8 mouse cellular contexts compared by ENCODE assay signal in the genomic region with DNA sequence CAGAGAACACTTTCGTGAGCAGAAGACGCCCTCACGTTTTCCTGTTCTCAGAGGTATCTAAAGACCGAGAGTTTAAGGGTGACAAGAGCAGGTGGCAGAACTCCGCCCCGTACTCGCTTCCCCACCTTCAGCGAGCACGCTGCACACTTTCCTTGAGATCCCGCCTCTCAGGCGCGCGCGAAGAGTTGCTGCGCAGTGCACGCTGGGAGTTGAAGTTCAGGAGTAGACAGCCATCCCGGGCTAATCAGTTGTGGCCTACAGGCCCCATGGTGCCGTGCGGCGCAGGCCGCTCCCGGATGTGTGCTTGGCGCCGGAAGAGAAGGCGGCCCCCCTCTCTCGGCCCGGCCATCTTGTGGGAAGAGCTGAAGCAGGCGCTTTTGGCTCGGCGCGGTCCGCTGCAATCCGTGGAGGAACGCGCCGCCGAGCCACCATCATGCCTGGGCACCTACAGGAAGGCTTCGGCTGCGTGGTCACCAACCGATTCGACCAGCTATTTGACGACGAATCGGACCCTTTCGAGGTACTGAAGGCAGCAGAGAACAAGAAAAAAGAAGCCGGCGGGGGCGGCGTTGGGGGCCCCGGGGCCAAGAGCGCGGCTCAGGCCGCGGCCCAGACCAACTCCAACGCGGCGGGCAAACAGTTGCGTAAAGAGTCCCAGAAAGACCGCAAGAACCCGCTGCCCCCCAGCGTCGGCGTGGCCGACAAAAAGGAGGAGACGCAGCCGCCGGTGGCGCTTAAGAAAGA. TPM values are rescaled to one million over a fixed set of nuclear protein-coding genes. Genes with fewer than 3 reads are reported as not detected.
DNase-seq lines count a peak whose midpoint lies in the region; ATAC-seq lines count a peak whose summit lies in the region.

No protein-coding gene starts in this region.

- peak; percentile 97 for DNase-seq in MEL-GATA-1-ER (ENCODE audit: extremely low read depth, low read depth)
- peak; percentile 93 for DNase-seq in cerebellum, adult 8-10 months
- DNase-seq in forelimb bud, embryonic 11.5 days (ENCODE audit: low read depth, low spot score) = peak; percentile 97
- DNase-seq in layer of hippocampus, adult 9-10 months (ENCODE audit: low spot score) = peak; percentile 93
- peak; percentile 67 for DNase-seq in ovary, postnatal 10 days (ENCODE audit: low spot score)
- peak; percentile 93 to 96 for DNase-seq in thymus, postnatal 10 days (ENCODE audit: low spot score in 2 of 2)

- WGBS in lung, embryonic 16.5 days = under 1% methylated on average over 63 of the region's 68 CpGs

- H3K4me3 ChIP-seq in lung, embryonic 16.5 days (ENCODE audit: low read length) = peak overlapping the region; percentile 100

- H3K36me3 ChIP-seq in lung, embryonic 16.5 days (ENCODE audit: control insufficient read depth, insufficient read depth, low read length) = peaks cover 4% of the 10 kb centered on the region; the same call in 1 of the 2 replicates

- peak; percentile 94 to 97 for ATAC-seq in hematopoietic stem cell, adult 5-6 weeks (replicated peaks in 1 of 2; ENCODE audit: insufficient read depth in 1 of 2, low FRiP score in 2 of 2, low TSS enrichment in 1 of 2, low read depth in 1 of 2, poor library complexity in 2 of 2, severe bottlenecking in 2 of 2)
- ATAC-seq in lung, embryonic 16.5 days (ENCODE audit: low read depth) = peak; percentile 99

- peaks cover 3% of the 10 kb centered on the region for H3K4me1 ChIP-seq in lung, embryonic 16.5 days (replicated peaks; ENCODE audit: control insufficient read depth, insufficient read depth, low read length)

- H3K27ac ChIP-seq in lung, embryonic 16.5 days (ENCODE audit: low read length) = peak overlapping the region; percentile 91

- no peaks in the 10 kb centered on the region for H3K27me3 ChIP-seq in lung, embryonic 16.5 days (ENCODE audit: control insufficient read depth, insufficient read depth, low read depth, low read length)

- H3K9ac ChIP-seq in lung, embryonic 16.5 days (ENCODE audit: low read length) = peak overlapping the region; percentile 100

- peak overlapping the region; percentile 78 for H3K4me2 ChIP-seq in lung, embryonic 16.5 days (ENCODE audit: low read depth, low read length)

- H3K9me3 ChIP-seq in lung, embryonic 16.5 days (ENCODE audit: control insufficient read depth, low read length) = no peaks in the 10 kb centered on the region

RNA-seq across cellular contexts. Expression of gene Serbp1, which starts 28.9 kb away (rescaled TPM):
- total RNA-seq in hematopoietic stem cell, adult 5-6 weeks (2017) = 1,887 and 2,311 TPM in 2 replicates
- 290 and 318 TPM in 2 replicates for polyA plus RNA-seq in lung, embryonic 16.5 days (2015; fragmentation: Nextera tagmentation; extraction: Ambion mirVana)

Comparison
In these comparisons a context has a peak if more than half of its experiments do, and no peak if none do; other contexts are left out.
1. Peak in every context shown above with its lines: DNase-seq, ATAC-seq, H3K4me3 ChIP-seq and H3K27ac ChIP-seq.